Mouse (Mus musculus): ENCODE measurements around the gene Fam90a1a. TPM values are rescaled to one million over a fixed set of nuclear protein-coding genes. Genes with fewer than 3 reads are reported as not detected.
"Not testable (repeated sequence)": the region's sequence is repeated elsewhere in the genome, so short reads cannot be mapped to it uniquely, and the experiment has no call there.

Fam90a1a gene
- total RNA-seq (2021), result not detected
- long read RNA-seq, experiment 1, result 0 reads
- long read RNA-seq, experiment 2, result 0 reads

DNA sequence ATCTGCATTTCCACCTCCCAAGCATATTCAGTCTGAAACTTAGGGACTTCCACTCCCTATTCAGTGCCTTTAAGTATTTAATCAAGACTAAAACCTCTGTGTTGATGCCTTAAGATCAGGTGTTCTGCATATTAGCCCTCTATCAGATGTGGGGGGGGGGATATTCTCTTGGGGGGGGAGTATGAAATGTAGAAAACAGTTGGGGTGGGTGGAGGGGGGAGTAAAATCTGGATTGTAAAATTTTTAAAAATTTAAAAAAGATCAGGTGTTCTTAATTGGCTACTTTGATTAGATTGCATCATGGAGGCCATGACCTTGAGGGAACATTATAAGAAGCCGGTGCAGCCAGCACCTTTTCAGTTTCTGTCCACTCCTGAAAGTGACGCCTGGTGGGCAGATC, at the start of gene Fam90a1a:
TSS of gene Fam90a1a (plus strand) at position 301 of the 400 bp plus-strand sequence.
- intact Hi-C loops (cut with DNase I), result loop anchor here (5.0 kb wide), 2 partner anchors 201 to 951 kb away; no protein-coding TSS in a partner anchor
- H3K27ac ChIP-seq, result no peak within 1 kb of the TSS
- H3K4me3 ChIP-seq, result no peak within 1 kb of the TSS
- TF ChIP-seq CTCF (IDR thresholded peaks at IDR 0.05), result no peak
- no peak for DNase-seq (ENCODE audit: extremely low spot score in 1 of 2, low spot score in 2 of 2)

DNA sequence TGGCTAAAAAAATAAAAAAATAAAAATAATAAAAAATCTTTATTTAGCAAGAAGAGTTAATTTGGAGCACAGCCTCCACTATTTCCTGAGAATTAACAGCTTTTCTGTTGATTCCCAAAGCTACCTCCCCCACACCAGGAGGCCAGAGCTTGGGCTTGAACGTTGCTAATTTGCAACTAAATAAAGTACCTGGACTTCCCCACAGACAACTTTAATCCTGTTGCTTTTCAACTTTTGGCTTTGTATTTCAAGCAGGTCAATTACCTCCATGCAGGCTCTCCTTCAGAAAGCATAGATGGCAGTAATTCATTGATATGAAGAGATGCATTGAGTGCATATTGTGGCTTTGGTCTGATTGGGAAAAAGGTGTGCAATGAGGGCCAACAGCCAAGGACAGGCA, 46.6 kb upstream of the Fam90a1a start:
- Histone ChIP-seq H3K27ac (no peak overlapping the region), H3K4me3 (no peak overlapping the region)
- TF ChIP-seq CTCF (IDR thresholded peaks at IDR 0.05), result no peak
- DNase-seq (ENCODE audit: extremely low spot score in 1 of 2, low spot score in 2 of 2), result no peak
- intact Hi-C loops (cut with DNase I), result no loop called here

- Histone ChIP-seq H3K4me3 (no peak overlapping the region), H3K27ac (no peak overlapping the region)
- DNase-seq (ENCODE audit: extremely low spot score in 1 of 2, low spot score in 2 of 2), result no peak
- intact Hi-C loops (cut with DNase I), result no loop called here
- TF ChIP-seq CTCF (IDR thresholded peaks at IDR 0.05), result no peak
These were observed 46.0 kb upstream of the Fam90a1a start for GRCm38 (mm10) chr8:21912554-21912953.

- H3K27ac ChIP-seq, result no peak overlapping the region
- DNase-seq (ENCODE audit: extremely low spot score in 1 of 2, low spot score in 2 of 2), result peak; percentile 7 to 10
- intact Hi-C loops (cut with DNase I), result no loop called here
- H3K4me3 ChIP-seq, result no peak overlapping the region
- TF ChIP-seq CTCF (IDR thresholded peaks at IDR 0.05), result no peak
These were observed 42.9 kb upstream of the Fam90a1a start for GRCm38 (mm10) chr8:21915625-21916024.

- H3K4me3 ChIP-seq; H3K27ac ChIP-seq; intact Hi-C loops (cut with DNase I); DNase-seq (ENCODE audit: extremely low spot score in 1 of 2, low spot score in 2 of 2): not testable (repeated sequence)
These were observed 27.8 kb upstream of the Fam90a1a start for GRCm38 (mm10) chr8:21930754-21931153.

GRCm38 (mm10) chr8:21932610-21933009, 25.9 kb upstream of the Fam90a1a start, which contains the start of gene Defb15:
Gene Defb15, minus strand, starts transcription at chr8:21932710.
- TF ChIP-seq CTCF (IDR thresholded peaks at IDR 0.05), result no peak
- intact Hi-C loops (cut with DNase I), result no loop called here
- no peak within 1 kb of the TSS for H3K27ac ChIP-seq
- no peak for DNase-seq (ENCODE audit: extremely low spot score in 1 of 2, low spot score in 2 of 2)
- H3K4me3 ChIP-seq, result no peak within 1 kb of the TSS

GRCm38 (mm10) chr8:21938052-21938451, 20.5 kb upstream of the Fam90a1a start, which contains the start of gene Defb35:
Gene Defb35, plus strand, starts transcription at chr8:21938352.
- H3K27ac ChIP-seq; intact Hi-C loops (cut with DNase I); DNase-seq (ENCODE audit: extremely low spot score in 1 of 2, low spot score in 2 of 2); H3K4me3 ChIP-seq: not testable (repeated sequence)

GRCm38 (mm10) chr8:21946462-21946861, 12.1 kb upstream of the Fam90a1a start, which contains the start of gene Defb13:
Gene Defb13, plus strand, starts transcription at chr8:21946762.
- no peak for DNase-seq (ENCODE audit: extremely low spot score in 1 of 2, low spot score in 2 of 2)
- TF ChIP-seq CTCF (IDR thresholded peaks at IDR 0.05), result no peak
- H3K27ac ChIP-seq, result no peak within 1 kb of the TSS
- intact Hi-C loops (cut with DNase I), result no loop called here
- H3K4me3 ChIP-seq, result no peak within 1 kb of the TSS

DNA sequence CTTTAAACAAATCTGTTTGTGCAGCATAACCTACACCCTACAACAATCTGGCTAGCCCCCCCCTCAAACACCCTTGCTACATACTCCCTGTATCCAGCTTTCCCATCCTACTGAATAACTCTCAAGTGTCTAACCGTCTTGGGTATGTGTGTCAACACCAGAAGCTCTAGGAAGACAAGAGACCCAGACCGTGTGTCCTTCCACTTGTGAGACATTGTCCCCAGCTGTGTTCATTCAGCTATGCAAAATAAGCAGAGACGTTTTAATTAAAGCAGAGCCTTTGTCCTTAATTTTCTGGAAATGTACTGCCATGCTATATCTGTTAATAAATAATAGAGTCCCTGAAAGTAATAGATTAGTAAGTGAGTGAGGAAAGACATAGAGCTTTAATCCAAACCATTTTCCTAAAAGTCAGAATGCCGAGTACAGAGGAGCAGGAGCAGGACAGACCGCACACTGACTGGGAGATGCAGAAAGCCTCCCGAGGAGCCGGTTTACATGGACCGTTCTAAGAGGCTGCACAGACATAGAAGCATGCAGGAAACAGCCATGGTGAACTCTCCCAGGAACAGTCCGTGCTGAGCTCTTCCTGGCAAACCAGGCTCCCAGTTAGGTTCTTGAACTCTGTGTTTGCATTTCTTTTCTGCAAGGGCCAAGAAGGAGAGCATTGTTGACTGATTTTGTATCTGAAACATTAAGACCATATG, 11.1 kb upstream of the Fam90a1a start:
- intact Hi-C loops (cut with DNase I), result no loop called here
- no peak for TF ChIP-seq CTCF (IDR thresholded peaks at IDR 0.05)
- no peak overlapping the region for H3K4me3 ChIP-seq
- DNase-seq (ENCODE audit: extremely low spot score in 1 of 2, low spot score in 2 of 2), result no peak
- no peak overlapping the region for H3K27ac ChIP-seq

DNA sequence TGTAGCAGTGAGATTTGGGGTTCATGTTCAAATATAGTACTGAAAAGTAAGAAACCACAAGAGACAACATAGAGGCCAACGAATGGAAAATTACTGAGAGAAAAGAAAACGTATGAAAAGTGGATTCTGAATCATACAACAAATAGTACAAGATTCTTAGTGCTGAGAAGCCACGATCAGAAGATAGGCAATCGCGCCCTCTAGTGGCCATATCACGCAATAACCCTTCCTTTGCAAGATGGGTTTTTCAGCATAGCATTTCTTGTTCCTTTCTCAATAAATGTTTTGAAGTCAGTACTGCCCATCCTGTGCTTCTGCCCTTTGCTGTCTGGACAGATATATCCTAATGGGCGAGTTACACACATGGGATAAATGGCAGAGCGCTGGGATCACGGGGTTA, 3.2 kb upstream of the Fam90a1a start:
- DNase-seq (ENCODE audit: extremely low spot score in 1 of 2, low spot score in 2 of 2), result peak; percentile 32 to 48
- TF ChIP-seq CTCF (IDR thresholded peaks at IDR 0.05), result peak; percentile 87
- H3K4me3 ChIP-seq, result no peak overlapping the region
- no peak overlapping the region for H3K27ac ChIP-seq
- intact Hi-C loops (cut with DNase I), result loop anchor here (5.0 kb wide), 2 partner anchors 198 to 948 kb away; no protein-coding TSS in a partner anchor

GRCm38 (mm10) chr8:21956336-21956735, 2.2 kb upstream of the Fam90a1a start:
- Histone ChIP-seq H3K27ac (no peak overlapping the region), H3K4me3 (no peak overlapping the region)
- DNase-seq (ENCODE audit: extremely low spot score in 1 of 2, low spot score in 2 of 2), result no peak
- intact Hi-C loops (cut with DNase I), result loop anchor here (5.0 kb wide), 2 partner anchors 199 to 949 kb away; no protein-coding TSS in a partner anchor
- TF ChIP-seq CTCF (IDR thresholded peaks at IDR 0.05), result no peak

DNA sequence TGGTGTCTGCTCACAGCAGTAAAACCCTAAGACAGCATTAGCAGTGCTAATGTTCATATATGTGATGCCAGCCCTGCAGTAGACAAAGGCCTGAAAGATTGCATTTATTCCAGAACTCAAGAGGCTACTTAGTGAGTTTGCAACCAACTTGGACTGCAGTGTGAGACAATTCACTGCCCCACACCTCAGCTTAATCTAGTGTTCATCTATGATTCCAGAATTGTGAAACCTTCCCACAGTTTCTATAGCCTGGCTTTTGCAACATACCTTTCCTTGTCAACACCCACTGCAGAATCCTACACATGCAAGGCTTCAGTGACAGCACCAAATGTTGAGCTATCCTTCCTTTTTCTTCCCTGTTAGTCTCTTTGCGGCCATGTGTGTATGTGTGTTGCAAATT, 8.1 kb downstream of the Fam90a1a start:
- TF ChIP-seq CTCF (IDR thresholded peaks at IDR 0.05), result no peak
- Histone ChIP-seq H3K27ac (no peak overlapping the region), H3K4me3 (no peak overlapping the region)
- intact Hi-C loops (cut with DNase I), result no loop called here
- DNase-seq (ENCODE audit: extremely low spot score in 1 of 2, low spot score in 2 of 2), result no peak

- TF ChIP-seq CTCF (IDR thresholded peaks at IDR 0.05), result no peak
- no peak within 1 kb of the TSS for H3K27ac ChIP-seq
- DNase-seq (ENCODE audit: extremely low spot score in 1 of 2, low spot score in 2 of 2), result no peak
- no peak within 1 kb of the TSS for H3K4me3 ChIP-seq
- intact Hi-C loops (cut with DNase I), result no loop called here
These were observed 11.0 kb downstream of the Fam90a1a start, which contains the start of gene Ccdc70 for GRCm38 (mm10) chr8:21969475-21969874. Gene Ccdc70, plus strand, starts transcription at chr8:21969775.

All from left cerebral cortex, adult 2 months (tissue).